Mouse (Mus musculus) MEL (cell line): ENCODE results near the gene Nmnat3. TPM values are rescaled to one million over a fixed set of nuclear protein-coding genes. Genes with fewer than 3 reads are reported as not detected.

Experiments
- DNase-seq: peaks from one replicate; pipeline ENCODE4 v3.0.0; 2011; ENCODE audit warnings: low read depth, low spot score
- H3K27ac ChIP-seq: 2 replicates; pipeline ENCODE4 v1.5.1; 2012; ENCODE audit warnings: low read depth, mild to moderate bottlenecking, control low read depth, low read length, moderate library complexity; ENCODE audit not compliant: control insufficient read depth
- H3K27me3 ChIP-seq, 2 experiments: fragments of 150-350 bp in 1 of 2; sonication (generic) in 1 of 2; 2 replicates each; pipeline ENCODE4 v1.6.1; 2012; ENCODE audit warnings: low read length in 2 of 2, mild to moderate bottlenecking in 2 of 2, improper control_type of control experiment in 1 of 2, moderate library complexity in 1 of 2; ENCODE audit not compliant: insufficient read depth in 2 of 2, control insufficient read depth in 1 of 2
- H3K36me3 ChIP-seq, 2 experiments: 2 replicates each; pipeline ENCODE4 v1.6.1; 2012 to 2014; ENCODE audit warnings: low read length in 2 of 2, improper control_type of control experiment in 1 of 2, inconsistent platforms in 1 of 2, mild to moderate bottlenecking in 1 of 2; ENCODE audit not compliant: insufficient read depth in 2 of 2, control insufficient read depth in 1 of 2
- H3K4me1 ChIP-seq, 2 experiments: fragments of 150-350 bp in 1 of 2; sonication (generic) in 1 of 2; 2 replicates each; pipeline ENCODE4 v1.6.1; 2012; ENCODE audit warnings: low read length in 2 of 2, improper control_type of control experiment in 1 of 2, mild to moderate bottlenecking in 1 of 2; ENCODE audit not compliant: insufficient read depth in 2 of 2, control insufficient read depth in 1 of 2
- H3K4me3 ChIP-seq, 2 experiments: fragments of 150-350 bp in 1 of 2; sonication (generic) in 1 of 2; 2 replicates each; pipeline ENCODE4 v1.5.1; 2012; ENCODE audit warnings: low read depth in 2 of 2, low read length in 2 of 2, mild to moderate bottlenecking in 2 of 2, moderate library complexity in 2 of 2, control low read depth in 1 of 2, improper control_type of control experiment in 1 of 2; ENCODE audit not compliant: control insufficient read depth in 1 of 2, insufficient read depth in 1 of 2
- H3K79me2 ChIP-seq: 2 replicates; pipeline ENCODE4 v1.6.1; 2012; ENCODE audit warnings: mild to moderate bottlenecking, low read length, moderate library complexity; ENCODE audit not compliant: control insufficient read depth, poor library complexity, insufficient read depth
- H3K9ac ChIP-seq: 2 replicates; pipeline ENCODE4 v1.6.1; 2012; ENCODE audit warnings: low read depth, mild to moderate bottlenecking, control low read depth, low read length, moderate library complexity; ENCODE audit not compliant: control insufficient read depth, poor library complexity, severe bottlenecking
- H3K9me3 ChIP-seq: fragments of 150-350 bp; sonication (generic); replicated peaks from 2 replicates; pipeline ENCODE4 v1.6.1; 2012; ENCODE audit warnings: mild to moderate bottlenecking, low read length, improper control_type of control experiment, moderate library complexity; ENCODE audit not compliant: insufficient read depth
- CHD2 ChIP-seq: IDR thresholded peaks from 2 replicates; pipeline ENCODE4 v1.6.1; 2011; ENCODE audit warnings: low read length, improper control_type of control experiment
- EP300 ChIP-seq, 2 experiments: IDR thresholded peaks; 2 replicates each; pipeline ENCODE4 v1.6.1; 2011; ENCODE audit warnings: improper control_type of control experiment in 2 of 2, low read length in 2 of 2, low read depth in 1 of 2, mild to moderate bottlenecking in 1 of 2
- ETS1 ChIP-seq: IDR thresholded peaks from 2 replicates; pipeline ENCODE4 v1.6.1; 2012; ENCODE audit warnings: low read depth, mild to moderate bottlenecking, inconsistent platforms, low read length, improper control_type of control experiment, moderate library complexity
- GABPA ChIP-seq: IDR thresholded peaks from 2 replicates; pipeline ENCODE4 v1.6.1; 2012; ENCODE audit warnings: low read depth, mild to moderate bottlenecking, inconsistent platforms, low read length, improper control_type of control experiment, moderate library complexity
- GATA1 ChIP-seq: IDR thresholded peaks from 2 replicates; pipeline ENCODE4 v1.6.1; 2011; ENCODE audit warnings: low read depth, low read length, improper control_type of control experiment
- MAFK ChIP-seq: IDR thresholded peaks from 2 replicates; pipeline ENCODE4 v1.6.1; 2011; ENCODE audit warnings: low read depth, mild to moderate bottlenecking, low read length, improper control_type of control experiment, borderline replicate concordance
- MAZ ChIP-seq: IDR thresholded peaks from 2 replicates; pipeline ENCODE4 v1.6.1; 2012; ENCODE audit warnings: low read depth, mild to moderate bottlenecking, inconsistent platforms, low read length, improper control_type of control experiment
- MEF2A ChIP-seq: IDR thresholded peaks from 2 replicates; pipeline ENCODE4 v1.6.1; 2014; ENCODE audit warnings: low read depth, mild to moderate bottlenecking, inconsistent platforms, low read length, improper control_type of control experiment; ENCODE audit not compliant: poor library complexity, insufficient replicate concordance, severe bottlenecking; ENCODE audit errors: extremely low read depth
- MYC ChIP-seq: IDR thresholded peaks from 2 replicates; pipeline ENCODE4 v1.6.1; 2011; ENCODE audit warnings: low read depth, mild to moderate bottlenecking, low read length, improper control_type of control experiment, moderate library complexity
- RCOR1 ChIP-seq: IDR thresholded peaks from 2 replicates; pipeline ENCODE4 v1.6.1; 2012; ENCODE audit warnings: low read depth, mild to moderate bottlenecking, inconsistent platforms, low read length, improper control_type of control experiment
- SIN3A ChIP-seq: IDR thresholded peaks from 2 replicates; pipeline ENCODE4 v1.6.1; 2012; ENCODE audit warnings: low read length, improper control_type of control experiment, inconsistent platforms
- SMC3 ChIP-seq: IDR thresholded peaks from 2 replicates; pipeline ENCODE4 v1.6.1; 2011; ENCODE audit warnings: low read depth, low read length, improper control_type of control experiment
- TAL1 ChIP-seq: IDR thresholded peaks from 2 replicates; pipeline ENCODE4 v1.6.1; 2012; ENCODE audit warnings: mild to moderate bottlenecking, inconsistent platforms, low read length, moderate library complexity, mixed read lengths
- TCF12 ChIP-seq: IDR thresholded peaks from 2 replicates; pipeline ENCODE4 v1.6.1; 2014; ENCODE audit warnings: low read depth, mild to moderate bottlenecking, inconsistent platforms, low read length, improper control_type of control experiment, moderate library complexity
- USF2 ChIP-seq, 2 experiments: IDR thresholded peaks; 2 replicates each; pipeline ENCODE4 v1.6.1; 2011 to 2012; ENCODE audit warnings: improper control_type of control experiment in 2 of 2, low read length in 2 of 2, borderline replicate concordance in 1 of 2, inconsistent platforms in 1 of 2, low read depth in 1 of 2, mild to moderate bottlenecking in 1 of 2; ENCODE audit not compliant: insufficient read depth in 1 of 2
- ZC3H11A ChIP-seq: IDR thresholded peaks from 2 replicates; pipeline ENCODE4 v1.6.1; 2012; ENCODE audit warnings: low read depth, mild to moderate bottlenecking, inconsistent platforms, low read length, improper control_type of control experiment
- polyA plus RNA-seq, 2 experiments: library from polyadenylated mRNA; stranded (reverse) in 1 of 2; unstranded in 1 of 2; fragments of >175 nt in 1 of 2; fragments of >200 nt in 1 of 2; gene quantifications; 2 replicates each; pipeline versions ENCODE4 v1.2.1 to v1.2.4; 2012; ENCODE audit warnings: low replicate concordance in 2 of 2, low read depth in 1 of 2; ENCODE audit not compliant: insufficient read length in 2 of 2, insufficient read depth in 1 of 2, missing spikeins in 1 of 2
- total RNA-seq: library from RNA; depleted of rRNA; stranded (reverse); fragments of 300-350 nt; gene quantifications from 2 replicates; pipeline ENCODE4 v1.2.3, GENCODE M21; 2012

Gene Nmnat3
- total and polyA plus RNA-seq, 3 experiments, result 14.4 to 15.2 TPM; not detected in 1

GRCm38 (mm10) chr9:98345840-98346239 lies 58.6 kb downstream of the Nmnat3 start:
- no peak overlapping the region for H3K9ac ChIP-seq
- no peaks in the 10 kb centered on the region for H3K79me2 ChIP-seq
- no peaks in the 10 kb centered on the region for H3K36me3 ChIP-seq
- no peaks in the 10 kb centered on the region for H3K9me3 ChIP-seq
- no peak overlapping the region for H3K27ac ChIP-seq
- no peaks in the 10 kb centered on the region for H3K27me3 ChIP-seq
- no peaks in the 10 kb centered on the region for H3K4me1 ChIP-seq
- no peak for TF ChIP-seq USF2 (IDR thresholded peaks at IDR 0.05; ENCODE audit: borderline replicate concordance in 1 of 2, insufficient read depth in 1 of 2, low read depth in 1 of 2, low read length in 2 of 2)
- TF ChIP-seq EP300 (IDR thresholded peaks at IDR 0.05; ENCODE audit: low read depth in 1 of 2, low read length in 2 of 2), result no peak
- no peak for TF ChIP-seq ZC3H11A
- no peak for TF ChIP-seq GATA1
- TF ChIP-seq CHD2, result no peak
- no peak for TF ChIP-seq MAZ
- no peak for TF ChIP-seq GABPA
- TF ChIP-seq, all 39 proteins: peak for 0
- H3K4me3 ChIP-seq, result no peak overlapping the region
- DNase-seq, result no peak

- Histone ChIP-seq H3K27me3 (no peaks in the 10 kb centered on the region), H3K9me3 (no peaks in the 10 kb centered on the region), H3K4me1 (no peaks in the 10 kb centered on the region), H3K4me3 (no peak overlapping the region), H3K27ac (no peak overlapping the region), H3K9ac (no peak overlapping the region), H3K36me3 (no peaks in the 10 kb centered on the region), H3K79me2 (no peaks in the 10 kb centered on the region)
- TF ChIP-seq ZC3H11A, result no peak
- no peak for DNase-seq
Measured at GRCm38 (mm10) chr9:98346240-98346639, 59.0 kb downstream of the Nmnat3 start.

GRCm38 (mm10) chr9:98347021-98347420 lies 59.8 kb downstream of the Nmnat3 start:
- no peaks in the 10 kb centered on the region for H3K4me1 ChIP-seq
- H3K9ac ChIP-seq, result no peak overlapping the region
- TF ChIP-seq ETS1 (no peak), MEF2A (no peak), RCOR1 (no peak), SIN3A (no peak), MAFK (no peak), TAL1 (no peak), TCF12 (no peak), MYC (no peak), GABPA (no peak), USF2 (IDR thresholded peaks at IDR 0.05; ENCODE audit: borderline replicate concordance in 1 of 2, insufficient read depth in 1 of 2, low read depth in 1 of 2, low read length in 2 of 2) (no peak), SMC3 (no peak), CHD2 (no peak)
- no peaks in the 10 kb centered on the region for H3K27me3 ChIP-seq
- DNase-seq, result no peak
- no peak overlapping the region for H3K4me3 ChIP-seq
- H3K27ac ChIP-seq, result no peak overlapping the region
- no peaks in the 10 kb centered on the region for H3K9me3 ChIP-seq
- H3K36me3 ChIP-seq, result no peaks in the 10 kb centered on the region
- no peaks in the 10 kb centered on the region for H3K79me2 ChIP-seq
